Mouse (Mus musculus) gastrocnemius, postnatal 36 days (tissue): ENCODE results near the gene Pgm2. TPM values are rescaled to one million over a fixed set of nuclear protein-coding genes. Genes with fewer than 3 reads are reported as not detected.

Experiments used
- DNase-seq, 2 experiments: peaks; one replicate each; pipeline ENCODE4 v3.0.0; 2022
- intact Hi-C: fragments of 180-260 bp; cut with DNase I; formaldehyde crosslinking; loops from one replicate; pipeline ENCODE4 v1.15.1; 2025
- total RNA-seq, 2 experiments: library from RNA; stranded (reverse); gene quantifications; 2 replicates each; pipeline ENCODE4 v1.2.3; 2021

Pgm2 gene
- total RNA-seq, 2 experiments from 2014 or later: 2.3 to 3.2 TPM

DNA sequence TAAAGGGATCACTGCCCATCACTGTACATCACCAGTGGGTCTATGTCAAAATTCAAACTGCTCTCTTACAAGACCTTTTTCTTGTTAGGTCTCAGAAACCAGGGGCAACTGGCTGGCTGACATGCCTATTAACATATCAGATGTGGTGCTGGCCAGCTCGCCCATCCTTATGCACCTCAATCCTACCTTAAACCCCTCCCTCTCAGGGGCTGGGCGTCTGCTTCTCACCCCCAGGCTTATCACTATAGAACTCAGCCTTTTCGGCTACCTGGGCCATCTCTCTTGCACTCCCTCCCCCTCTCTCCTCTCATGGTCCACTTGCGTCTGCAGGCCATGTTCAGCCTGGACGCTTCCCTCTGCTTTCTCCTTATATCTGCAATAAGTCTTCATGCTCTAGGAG lies 38.8 kb downstream of the Pgm2 start:
- no peak for DNase-seq
- intact Hi-C loops: loop anchor here (10.0 kb wide), 1 partner anchor 703 kb away; no protein-coding TSS in a partner anchor

DNA sequence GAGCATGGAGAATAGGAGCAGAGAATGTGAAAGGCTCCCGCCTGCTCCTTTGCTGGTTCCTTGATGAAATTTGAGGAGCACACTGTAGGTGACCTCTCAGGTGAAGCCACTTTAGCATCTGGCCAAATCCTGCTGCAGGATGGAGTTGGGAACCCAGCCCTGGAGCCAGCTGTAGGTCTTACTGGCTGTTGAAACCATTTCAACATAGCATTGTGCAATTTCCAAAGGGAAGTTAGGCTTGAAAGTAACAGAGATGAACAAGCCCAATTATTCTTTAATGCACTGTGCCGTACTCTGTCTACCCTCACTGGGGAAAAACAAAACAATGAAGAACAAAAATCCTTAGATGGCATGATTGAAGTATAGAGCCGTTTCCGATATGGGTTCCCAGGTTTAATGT lies 41.2 kb downstream of the Pgm2 start:
- DNase-seq: no peak
- intact Hi-C loops: loop anchor here (10.0 kb wide), 1 partner anchor 701 kb away; no protein-coding TSS in a partner anchor

DNA sequence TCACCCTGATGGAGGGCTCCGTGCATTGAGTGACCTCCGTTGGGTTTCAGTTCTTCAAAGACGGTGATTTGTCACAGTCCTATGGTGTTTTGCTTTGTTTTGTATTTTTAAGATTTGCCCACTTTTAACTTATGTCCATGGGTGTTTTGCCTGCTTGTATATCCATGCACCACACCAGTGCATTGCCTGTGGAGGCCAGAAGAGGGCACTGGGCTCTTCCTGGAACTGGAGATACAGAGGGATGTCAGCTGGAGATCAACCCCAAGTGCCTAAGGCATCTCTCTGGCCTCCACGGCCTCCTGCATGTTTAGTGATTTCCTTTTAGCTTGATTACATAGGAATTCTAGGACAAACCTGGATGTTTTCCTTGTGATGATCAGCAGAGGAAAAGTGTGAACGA lies 43.6 kb downstream of the Pgm2 start:
- intact Hi-C loops: loop anchor here (10.0 kb wide), 1 partner anchor 698 kb away; no protein-coding TSS in a partner anchor
- DNase-seq: no peak

DNA sequence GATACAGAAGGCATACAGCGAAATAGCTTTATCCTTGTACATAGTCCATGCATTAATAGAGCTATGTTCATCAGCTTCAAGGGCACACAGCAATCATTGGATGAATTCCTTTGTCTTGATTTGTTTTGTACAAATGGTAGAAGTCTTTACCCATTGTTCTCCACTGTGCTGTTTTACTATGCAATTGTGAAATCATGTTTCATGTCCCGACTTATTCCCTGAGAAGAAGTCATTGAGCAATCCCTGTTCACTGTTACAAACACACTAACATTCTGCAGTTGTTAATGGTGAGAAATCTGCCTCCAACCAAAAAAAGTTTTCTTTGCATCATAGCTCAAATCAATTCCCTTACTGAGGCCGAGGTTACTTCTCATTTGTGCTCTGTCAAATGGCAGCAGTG lies 47.5 kb downstream of the Pgm2 start:
- intact Hi-C loops: loop anchor here (2.0 kb wide), 1 partner anchor 131 kb away; no protein-coding TSS in a partner anchor
- DNase-seq: no peak

DNA sequence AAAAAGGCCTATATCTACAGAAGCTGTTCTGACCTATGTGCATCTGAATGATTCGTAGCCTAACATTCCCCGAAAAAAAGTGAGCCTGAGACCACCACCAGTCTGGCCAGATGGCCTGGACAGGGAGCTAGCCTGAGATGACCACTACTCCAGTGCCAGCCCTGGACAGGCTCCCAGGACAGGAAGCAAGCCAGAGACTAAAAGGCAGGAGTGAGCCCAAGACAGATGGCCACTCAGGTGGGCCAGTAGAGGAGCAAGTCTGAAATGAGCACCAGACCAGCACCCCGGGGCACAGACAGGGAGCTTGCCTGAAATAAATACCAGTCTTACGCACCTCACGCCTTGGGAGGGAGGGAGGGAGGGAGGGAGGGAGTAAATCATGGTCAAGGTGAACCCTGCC lies 51.6 kb downstream of the Pgm2 start:
- peak in 1 of 2 experiments; percentile 25 for DNase-seq

DNA sequence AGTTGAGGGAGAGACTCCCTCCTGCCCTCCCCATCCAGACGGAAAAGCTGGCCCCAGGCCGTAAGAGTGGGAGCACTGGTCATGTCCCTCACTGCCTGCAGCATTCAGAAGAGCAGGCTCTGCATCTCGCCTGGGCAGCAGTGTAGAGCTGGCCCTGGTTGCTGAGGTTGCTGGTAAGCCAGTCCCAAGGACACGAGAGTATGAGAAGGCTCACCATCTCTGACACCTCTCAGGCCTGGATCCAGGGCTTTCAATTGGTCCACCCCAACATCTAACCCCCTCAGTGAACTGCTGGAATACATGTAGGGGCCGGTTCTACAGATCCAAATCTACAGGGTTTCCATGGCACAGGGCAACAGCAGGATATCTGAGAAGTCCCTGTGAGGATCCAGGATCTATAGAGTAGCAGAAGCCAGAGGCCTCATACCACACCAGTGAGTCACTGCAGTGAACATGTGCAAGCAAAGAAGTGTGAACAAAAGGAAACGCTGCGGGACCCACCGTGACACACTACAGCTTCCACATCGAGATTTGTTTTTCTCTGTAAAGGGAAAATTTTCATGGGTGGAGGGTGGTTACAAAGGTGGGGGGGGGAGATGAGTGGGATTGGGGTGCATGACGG lies 53.7 kb downstream of the Pgm2 start:
- DNase-seq: no peak
- intact Hi-C loops: no loop called here

More for the DNA sequence above, 51.6 kb downstream of the Pgm2 start:
- intact Hi-C loops: no loop called here

DNA sequence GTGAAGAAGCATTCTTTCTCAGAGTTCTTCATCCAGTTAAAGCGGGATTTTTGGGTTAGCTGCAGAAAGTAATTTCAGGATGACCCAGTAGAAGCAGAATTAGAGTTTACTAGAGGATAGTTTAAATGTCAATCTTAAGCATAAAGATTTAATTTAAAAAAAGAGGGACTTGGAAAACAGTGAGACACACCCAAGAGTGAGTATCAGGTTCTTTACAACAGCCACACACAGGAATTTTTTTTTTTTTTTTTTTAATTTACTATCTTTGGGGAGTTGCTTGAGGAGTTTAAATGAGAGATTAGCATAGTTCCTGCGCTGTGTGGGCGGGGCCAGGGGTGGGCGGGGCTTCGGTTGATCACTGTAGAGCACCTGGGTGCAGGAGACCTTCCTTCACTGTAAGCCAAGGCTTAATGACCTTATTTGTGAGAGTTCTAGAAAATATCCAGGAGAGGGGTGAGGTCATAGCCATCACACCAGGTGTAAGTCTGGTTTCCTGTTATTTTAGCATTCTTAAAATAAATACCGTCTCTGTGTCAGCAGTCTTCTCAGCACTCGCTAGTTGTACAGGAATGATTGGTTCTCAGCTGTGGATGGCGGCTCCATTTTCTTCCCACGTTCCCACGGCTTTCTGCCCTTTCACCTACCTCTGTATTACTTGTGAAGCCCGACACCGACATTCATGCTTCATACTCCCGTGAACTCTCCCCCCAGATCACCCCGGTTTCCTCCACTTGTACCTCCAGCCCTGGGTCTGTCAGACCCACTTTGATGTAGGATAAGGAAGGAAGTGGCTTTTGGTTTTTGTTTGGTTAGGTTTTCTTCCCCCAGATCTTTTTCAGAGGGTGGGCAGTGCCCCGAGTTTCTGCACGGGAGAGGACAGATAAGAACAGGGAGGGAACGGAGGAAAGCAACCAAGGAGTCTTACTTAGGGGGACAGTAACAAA lies 56.7 kb downstream of the Pgm2 start:
- no peak for DNase-seq
- intact Hi-C loops: loop anchor here (5.0 kb wide), 1 partner anchor 118 kb away; no protein-coding TSS in a partner anchor

DNA sequence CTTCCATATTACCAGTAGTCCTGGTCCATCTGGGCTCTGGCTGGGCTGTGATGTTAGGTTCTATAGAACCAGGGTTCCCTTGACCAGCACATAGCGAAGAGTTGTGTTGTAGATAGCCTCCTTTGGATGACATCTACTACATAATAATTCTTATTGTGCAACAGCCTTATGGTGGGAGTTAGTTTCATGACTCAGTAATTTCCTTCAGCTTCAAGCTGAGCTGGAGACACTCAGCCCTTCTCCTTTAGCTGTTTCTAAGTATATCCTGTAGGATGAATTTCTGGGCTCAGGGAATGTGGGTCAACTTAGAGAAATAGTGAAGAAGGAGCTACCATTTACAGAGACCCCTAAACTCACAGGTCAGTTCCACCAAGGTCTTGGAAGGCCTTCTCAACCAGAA lies 60.6 kb downstream of the Pgm2 start:
- intact Hi-C loops: loop anchor here (5.0 kb wide), 1 partner anchor 114 kb away; no protein-coding TSS in a partner anchor
- DNase-seq: no peak

DNA sequence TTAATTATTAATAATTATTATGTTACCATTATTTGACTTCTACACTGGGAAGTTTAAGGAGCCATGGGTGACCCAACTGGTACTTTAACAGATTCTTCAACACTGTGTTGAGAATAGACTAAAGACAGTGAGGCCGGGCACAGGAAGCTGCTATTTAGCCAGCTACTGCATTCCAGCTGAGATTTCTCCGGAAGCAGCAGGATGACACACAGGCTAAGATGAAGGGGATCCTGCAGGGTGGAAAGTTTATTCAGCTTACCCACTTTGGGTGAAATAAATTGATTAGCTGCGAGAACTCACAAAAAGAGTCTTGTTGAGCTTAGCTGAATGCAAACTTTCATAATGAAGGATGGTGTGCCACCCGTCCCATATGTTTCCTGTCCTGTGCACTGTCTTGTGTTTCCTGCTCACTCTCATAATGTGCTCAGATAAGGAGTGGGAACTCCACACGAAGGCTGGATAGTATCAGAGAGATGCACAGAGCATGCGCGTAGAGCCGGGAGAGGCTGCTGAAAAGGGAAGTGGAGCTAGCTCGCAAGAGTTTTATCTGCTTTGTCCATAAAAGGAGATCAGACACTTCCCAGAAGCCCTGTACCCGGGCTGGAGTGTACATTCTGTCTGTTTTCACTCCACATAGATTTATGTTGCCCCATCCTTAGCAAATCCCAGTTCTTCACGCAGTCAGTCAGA lies 63.3 kb downstream of the Pgm2 start, which contains the start of gene Tbc1d1:
Gene Tbc1d1 (plus strand): TSS at position 445 of the 690 bp plus-strand sequence.
- intact Hi-C loops: no loop called here
- DNase-seq: no peak

DNA sequence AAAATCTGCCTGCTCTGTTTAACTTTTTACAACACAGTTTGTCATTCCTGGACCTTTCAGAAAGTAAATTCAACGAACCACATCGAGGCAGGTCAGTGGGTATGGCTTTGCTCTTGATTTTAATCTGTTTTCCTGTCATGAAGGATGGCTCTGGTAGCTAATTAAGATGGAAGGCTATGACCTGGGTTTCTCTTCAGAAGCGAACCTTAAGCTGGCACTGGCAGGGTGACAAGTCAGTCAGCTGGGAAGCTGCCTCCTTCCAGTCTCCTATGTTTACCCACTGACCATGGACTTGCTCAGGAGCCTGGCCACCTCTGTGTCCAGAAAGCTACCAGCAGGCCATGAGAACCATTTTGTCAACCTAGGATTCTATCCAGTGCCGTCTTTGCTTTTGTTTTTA lies 63.8 kb downstream of the Pgm2 start:
- intact Hi-C loops: no loop called here

DNA sequence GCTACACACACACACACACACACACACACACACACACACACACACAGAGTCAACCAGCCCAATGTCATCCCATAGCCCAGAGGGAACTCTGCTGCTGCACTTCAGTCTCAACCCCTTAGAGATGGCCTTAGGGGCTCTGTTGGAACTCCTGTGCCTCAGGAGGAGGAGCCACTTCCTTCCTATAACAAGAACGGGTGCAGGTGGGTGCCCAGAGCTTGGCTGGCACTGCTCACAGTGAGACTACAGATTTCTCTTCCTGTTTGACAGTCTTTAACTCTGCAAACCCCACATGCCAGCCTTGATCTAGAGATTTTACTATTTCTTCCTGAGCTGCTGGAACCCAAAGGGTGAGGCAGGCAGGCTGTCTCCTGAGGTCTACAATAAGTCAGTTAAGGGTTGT lies 65.2 kb downstream of the Pgm2 start:
- intact Hi-C loops: no loop called here
- DNase-seq: no peak

More for the DNA sequence above, 63.8 kb downstream of the Pgm2 start:
- no peak for DNase-seq

DNA sequence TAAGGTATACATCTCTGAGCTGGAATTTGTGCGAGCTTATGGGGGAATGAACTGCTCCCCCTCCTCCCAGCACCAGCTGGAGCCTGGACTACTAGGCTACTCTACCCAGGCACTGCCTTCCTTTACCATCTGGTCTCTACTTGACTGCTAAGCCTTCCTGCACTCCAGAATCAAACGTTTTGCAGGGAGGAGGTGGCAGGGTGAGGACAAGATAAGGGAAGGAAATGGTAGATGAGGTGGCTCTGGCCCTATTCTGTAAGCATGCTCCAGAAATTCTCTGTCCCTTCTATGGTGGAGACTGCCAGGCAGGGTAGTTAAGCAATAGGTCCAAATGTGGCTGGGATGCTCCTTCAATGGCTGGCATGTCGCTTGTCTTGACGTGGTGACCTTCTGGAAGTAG lies 65.8 kb downstream of the Pgm2 start:
- no peak for DNase-seq
- intact Hi-C loops: no loop called here

DNA sequence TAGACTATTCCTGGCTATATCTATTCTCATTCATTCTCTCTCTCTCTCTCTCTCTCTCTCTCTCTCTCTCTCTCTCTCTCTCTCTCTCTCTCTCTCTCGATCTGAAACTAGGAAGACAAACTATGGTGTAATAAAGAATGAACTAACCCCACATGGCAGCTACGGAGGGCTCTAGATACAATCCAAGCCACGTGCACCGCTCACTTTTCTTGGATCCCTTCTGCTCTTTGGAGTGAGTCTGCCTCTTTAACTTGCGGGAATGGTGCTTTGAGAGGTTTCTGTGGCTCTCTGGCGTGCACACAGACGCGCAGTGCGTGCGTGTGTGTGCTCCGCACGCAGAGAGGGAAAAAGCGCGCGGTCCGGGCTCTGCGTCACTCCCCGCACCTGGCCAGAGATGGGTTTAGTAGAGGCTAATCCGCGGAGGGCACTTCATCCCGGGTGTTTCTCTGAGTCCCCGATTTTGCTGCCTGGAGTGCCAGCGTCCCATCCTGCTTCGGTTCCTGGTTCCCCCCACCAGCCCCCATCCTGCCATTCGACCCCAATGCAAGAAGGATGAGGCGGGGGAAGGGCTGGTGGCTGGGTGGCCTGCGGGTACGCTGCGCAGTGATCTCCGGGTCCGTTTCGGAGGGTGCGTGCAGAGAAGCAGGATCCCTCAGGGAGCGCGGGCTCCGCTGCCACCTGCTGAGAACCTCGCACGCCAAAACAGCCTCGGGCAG lies 66.5 kb downstream of the Pgm2 start:
- intact Hi-C loops: no loop called here
- DNase-seq: no peak

DNA sequence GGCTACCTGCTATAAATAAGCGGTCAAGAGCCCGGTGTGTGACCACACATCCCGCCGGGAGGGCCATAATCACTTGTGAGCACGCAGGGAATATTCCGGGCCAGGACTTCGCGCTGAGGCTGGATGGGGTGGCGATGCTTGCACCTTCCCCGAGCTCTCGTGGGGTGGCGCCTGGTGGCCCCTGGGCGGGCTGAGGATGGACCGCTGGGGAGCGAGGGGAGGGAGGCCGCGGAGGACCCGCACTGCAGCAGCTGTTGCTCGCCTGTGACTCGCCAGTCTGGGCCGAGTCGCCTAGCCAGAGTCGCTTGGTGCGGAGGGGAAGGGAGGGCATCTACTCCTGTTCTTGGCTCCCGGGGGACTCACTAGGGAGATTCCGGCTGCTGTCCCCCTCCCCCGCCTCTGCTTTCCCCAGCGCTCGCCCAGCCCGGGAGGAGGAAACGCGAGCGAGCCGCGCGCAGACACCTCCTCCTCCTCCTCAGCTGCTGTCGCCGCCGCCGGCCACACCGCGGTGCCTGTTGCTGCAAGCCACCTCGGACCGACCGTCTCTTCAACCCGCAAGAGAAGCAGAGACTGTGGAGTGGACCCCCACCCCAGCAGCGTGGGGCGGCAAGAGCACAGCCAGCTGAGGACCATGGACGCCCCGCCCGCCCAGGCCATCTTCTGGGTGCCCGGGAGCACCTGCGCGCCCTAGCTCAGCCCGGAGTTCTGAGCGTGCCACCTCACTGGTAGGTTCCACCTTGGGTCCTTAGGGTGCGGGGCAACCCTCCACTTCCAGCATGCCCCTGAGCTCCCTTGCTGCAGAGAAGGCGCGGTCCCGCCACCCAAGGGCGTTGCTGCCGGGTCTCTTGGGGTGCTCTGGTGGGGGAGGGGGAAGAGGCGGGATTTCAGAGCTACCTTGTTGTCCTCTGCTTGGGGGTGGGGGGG lies 67.3 kb downstream of the Pgm2 start:
- intact Hi-C loops: no loop called here
- DNase-seq: peak; percentile 62 to 65

DNA sequence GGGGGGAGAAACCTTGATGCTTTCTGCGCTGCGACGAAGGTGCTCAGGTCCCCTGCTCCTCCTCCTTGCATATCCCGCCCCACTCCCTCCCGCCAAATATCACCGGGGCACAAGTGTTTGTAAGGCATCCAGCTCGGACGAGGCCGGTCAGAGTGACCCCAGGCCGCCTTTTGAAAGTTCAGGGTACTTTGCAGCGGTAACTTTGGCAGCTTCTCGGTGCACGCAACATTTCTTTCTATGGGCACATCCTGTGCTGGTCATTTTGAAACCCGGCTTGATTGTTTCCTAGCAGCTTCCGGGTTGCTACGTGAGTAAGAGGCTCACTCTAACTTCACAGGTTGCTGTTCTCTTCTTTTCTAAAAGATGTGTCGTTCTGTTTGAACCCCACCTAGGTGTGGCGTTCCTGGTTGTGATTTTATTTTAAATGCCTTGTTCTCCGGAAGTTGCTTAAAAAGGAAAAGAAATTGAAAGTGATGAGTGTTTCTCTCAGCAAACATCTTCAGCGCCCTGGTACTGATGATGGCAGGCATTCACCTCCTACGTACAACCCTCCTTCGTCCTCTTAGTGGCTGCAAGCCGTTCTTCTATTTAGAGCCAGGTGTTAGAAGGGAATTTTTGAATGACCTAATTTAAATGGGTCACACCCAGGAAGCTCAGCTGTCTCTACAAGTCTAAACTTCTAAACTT lies 68.1 kb downstream of the Pgm2 start:
- intact Hi-C loops: no loop called here
- peak in 1 of 2 experiments; percentile 54 for DNase-seq

DNA sequence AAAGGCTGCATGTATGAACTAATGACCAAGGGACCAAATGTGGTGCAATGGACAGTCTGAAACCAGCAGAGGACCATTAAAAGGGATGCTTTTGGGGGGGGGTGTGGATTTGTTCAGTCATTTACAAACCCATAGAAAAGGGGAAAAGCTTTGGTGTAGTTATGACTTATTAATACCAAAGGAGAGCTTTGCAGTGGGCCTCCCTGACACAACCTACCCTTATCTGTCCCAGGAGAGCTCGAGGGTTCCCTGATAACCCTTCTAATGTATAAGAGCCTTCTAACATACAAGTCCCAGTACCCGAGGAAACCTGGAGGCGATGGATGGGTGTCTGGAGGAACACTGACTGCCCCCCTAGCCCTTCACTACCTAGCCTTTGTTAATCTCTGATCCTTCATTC lies 69.2 kb downstream of the Pgm2 start:
- no peak for DNase-seq
- intact Hi-C loops: loop anchor here (2.0 kb wide), 1 partner anchor 35 kb away; no protein-coding TSS in a partner anchor

DNA sequence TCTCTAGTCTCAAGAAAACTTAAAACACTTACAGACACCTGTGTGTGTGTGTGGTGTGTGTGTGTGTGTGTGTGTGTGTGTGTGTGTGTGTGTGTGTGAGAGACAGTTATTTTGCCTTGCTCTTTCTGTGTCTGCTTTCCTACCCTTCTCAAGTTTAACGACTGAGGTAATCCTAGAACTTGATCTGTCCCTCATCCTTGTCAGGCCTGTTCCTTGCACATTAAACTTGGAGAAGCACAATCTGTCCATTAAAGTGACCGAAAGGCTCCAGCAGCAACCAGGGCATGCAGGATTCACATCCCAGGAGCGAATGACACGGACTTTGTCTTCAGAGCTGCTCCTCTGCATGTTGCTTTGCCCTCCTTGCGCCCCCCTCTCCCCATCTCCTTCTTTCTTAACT lies 69.8 kb downstream of the Pgm2 start:
- intact Hi-C loops: loop anchor here (2.0 kb wide), 1 partner anchor 34 kb away; no protein-coding TSS in a partner anchor
- no peak for DNase-seq

DNA sequence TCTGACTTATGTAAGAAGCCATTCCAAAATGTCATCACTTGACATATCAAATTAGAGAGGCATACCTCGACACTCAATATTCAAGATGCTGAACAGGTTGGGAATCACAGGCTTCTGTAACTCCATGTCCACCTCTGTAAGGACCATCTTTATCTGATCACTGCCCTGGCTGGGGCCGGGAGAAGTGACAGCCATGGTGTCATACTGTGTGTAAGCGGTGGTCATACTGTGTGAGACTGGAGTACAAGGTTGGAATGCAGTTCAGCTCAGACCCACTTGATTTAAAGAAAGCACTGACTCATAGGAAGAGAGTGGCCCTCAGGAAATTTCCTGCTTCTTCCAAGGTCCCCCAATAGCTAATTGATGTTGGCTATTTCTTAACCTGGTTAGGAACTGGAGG lies 71.7 kb downstream of the Pgm2 start:
- DNase-seq: no peak
- intact Hi-C loops: no loop called here
